Comparison of ENCODE assay signal across 16 mouse cellular contexts in genomic region chr1:92306042-92306441, GRCm38 (mm10).
"Had no signal": no experiment of that assay in that cellular context is flagged by ENCODE, and none has a peak within 500 bp of the region (broad histone marks: within the 10 kb centered on the region; RNA-seq: fewer than 3 reads in every experiment).

No protein-coding gene starts in this region.

- ATAC-seq: midbrain, embryonic 15.5 days had no signal

- H3K4me3 ChIP-seq: megakaryocyte, embryonic 14.5 days; midbrain, embryonic 12.5 days; midbrain, embryonic 15.5 days; neural tube, embryonic 12.5 days had no signal

- H3K4me2 ChIP-seq: lung, embryonic 14.5 days; midbrain, embryonic 12.5 days; midbrain, embryonic 15.5 days; neural tube, embryonic 12.5 days had no signal

- H3K36me3 ChIP-seq: midbrain, embryonic 12.5 days; midbrain, embryonic 15.5 days; neural tube, embryonic 12.5 days had no signal

- H3K4me1 ChIP-seq: megakaryocyte, embryonic 14.5 days; midbrain, embryonic 12.5 days; midbrain, embryonic 15.5 days; neural tube, embryonic 12.5 days had no signal

- H3K9ac ChIP-seq: liver, embryonic 14.5 days; lung, embryonic 14.5 days; midbrain, embryonic 12.5 days; midbrain, embryonic 15.5 days; neural tube, embryonic 12.5 days had no signal

- H3K27ac ChIP-seq: liver, embryonic 14.5 days; midbrain, embryonic 12.5 days; midbrain, embryonic 15.5 days; neural tube, embryonic 12.5 days had no signal

- DNase-seq: lung, adult 18-20 months; lung, embryonic 14.5 days; lung, postnatal 10 days; retina, postnatal 1 day; right cerebral cortex, adult 18-20 months; right cerebral cortex, postnatal 25 days; right cerebral cortex, postnatal 4 days; spleen, adult 18-20 months; thymus, adult 18-20 months; thymus, postnatal 14 days; thymus, postnatal 36 days had no signal

- H3K27me3 ChIP-seq: midbrain, embryonic 12.5 days; midbrain, embryonic 15.5 days; neural tube, embryonic 12.5 days had no signal

- H3K9me3 ChIP-seq: midbrain, embryonic 12.5 days; midbrain, embryonic 15.5 days had no signal
